Mouse (Mus musculus): ENCODE results near the gene Sept7.

- TF ChIP-seq CTCF (IDR thresholded peaks at IDR 0.05 in 2 of 3, conservative IDR thresholded peaks at IDR 0.05 in 1 of 3; ENCODE audit: control insufficient read depth in 1 of 3, insufficient read depth in 1 of 3, low read depth in 2 of 3, low read length in 3 of 3, poor library complexity in 1 of 3, severe bottlenecking in 1 of 3) (no peak), POLR2AphosphoS2 (IDR thresholded peaks at IDR 0.05; ENCODE audit: low read length) (no peak), NRF1 (IDR thresholded peaks at IDR 0.05; ENCODE audit: insufficient read depth, low read depth, low read length, poor library complexity, severe bottlenecking) (no peak)
These were observed 39.1 kb upstream of the Sept7 start for GRCm38 (mm10) chr9:25213164-25213557.

Measured in MEL (cell line).